Mouse (Mus musculus) erythroblast, embryonic 14.5 days (primary cell): ENCODE data around the gene Usp44.

Experiments
- GATA1 ChIP-seq: IDR thresholded peaks from 2 replicates; pipeline ENCODE4 v1.6.1; 2012; ENCODE audit warnings: low read length, inconsistent platforms, mixed read lengths
- TAL1 ChIP-seq: IDR thresholded peaks from 3 replicates; pipeline ENCODE4 v1.6.1; 2012; ENCODE audit warnings: low read length, inconsistent platforms, mixed read lengths

DNA sequence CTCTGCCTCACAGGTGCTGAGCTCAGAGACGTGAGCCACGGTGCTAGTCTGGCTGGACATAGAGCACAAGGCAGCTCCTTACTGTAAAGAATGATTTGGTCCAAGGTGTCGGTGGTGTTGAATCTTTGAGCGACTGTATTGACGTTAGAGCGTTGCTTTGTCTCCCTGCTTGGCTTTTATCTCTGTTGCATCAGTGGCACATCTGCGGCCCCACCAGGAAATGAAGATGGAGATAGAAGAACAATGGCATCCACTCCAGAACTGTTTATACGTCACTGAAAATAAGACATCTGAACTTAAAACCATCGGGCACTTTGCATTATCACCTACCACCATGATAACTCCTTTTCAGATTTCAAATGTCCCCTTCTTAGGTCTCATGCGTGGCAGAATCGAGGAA is 68.6 kb downstream of the Usp44 start:
- TF ChIP-seq TAL1 (no peak), GATA1 (no peak)
